Mouse (Mus musculus): ENCODE results near the gene Kdm4a. TPM values are rescaled to one million over a fixed set of nuclear protein-coding genes. Genes with fewer than 3 reads are reported as not detected.

Gene Kdm4a
- polyA plus RNA-seq, 1 experiment, result 2.6 TPM

GRCm38 (mm10) chr4:118092784-118093457 lies 86.9 kb downstream of the Kdm4a start:
- Histone ChIP-seq H3K36me3 (ENCODE audit: control insufficient read depth) (no peaks in the 10 kb centered on the region; the same call in 1 of the 2 replicates), H3K4me1 (ENCODE audit: control insufficient read depth) (peaks cover 11% of the 10 kb centered on the region), H3K4me3 (replicated peaks) (no peak overlapping the region), H3K9me3 (ENCODE audit: control insufficient read depth, low read length) (no peaks in the 10 kb centered on the region), H3K27me3 (ENCODE audit: control insufficient read depth) (no peaks in the 10 kb centered on the region)
- TF ChIP-seq TAL1 (IDR thresholded peaks at IDR 0.05; ENCODE audit: low read length), result no peak
- TF ChIP-seq GATA1 (IDR thresholded peaks at IDR 0.05; ENCODE audit: low read length), result no peak

- Histone ChIP-seq H3K36me3 (ENCODE audit: control insufficient read depth) (no peaks in the 10 kb centered on the region), H3K27me3 (ENCODE audit: control insufficient read depth) (no peaks in the 10 kb centered on the region), H3K4me1 (ENCODE audit: control insufficient read depth) (peaks cover 14% of the 10 kb centered on the region), H3K9me3 (ENCODE audit: control insufficient read depth, low read length) (no peaks in the 10 kb centered on the region), H3K4me3 (replicated peaks) (no peak overlapping the region)
- TF ChIP-seq TAL1 (IDR thresholded peaks at IDR 0.05; ENCODE audit: low read length) (no peak), GATA1 (IDR thresholded peaks at IDR 0.05; ENCODE audit: low read length) (no peak)
Observed at GRCm38 (mm10) chr4:118090449-118090848, 89.4 kb downstream of the Kdm4a start.

DNA sequence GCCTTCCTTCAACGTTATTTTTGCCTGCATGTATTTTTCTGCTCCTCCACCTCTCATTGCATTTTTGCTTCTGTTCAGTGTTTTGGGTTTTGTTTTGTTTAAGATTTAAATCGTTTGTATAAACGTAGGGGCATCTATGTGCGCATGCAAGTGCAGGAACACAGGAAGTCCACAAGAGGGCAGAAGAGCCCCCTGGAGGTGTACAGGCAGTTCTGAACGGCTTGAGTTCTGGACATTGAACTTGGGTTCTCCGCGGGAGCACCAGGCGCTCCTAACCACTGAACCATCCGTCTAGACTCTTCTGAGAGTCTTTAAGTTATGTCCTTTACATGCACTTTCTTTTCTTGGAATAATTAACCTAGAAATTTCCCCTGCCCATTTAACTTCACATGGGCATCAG lies 89.9 kb downstream of the Kdm4a start:
- TF ChIP-seq TAL1 (IDR thresholded peaks at IDR 0.05; ENCODE audit: low read length) (no peak), GATA1 (IDR thresholded peaks at IDR 0.05; ENCODE audit: low read length) (no peak)
- H3K9me3 ChIP-seq (ENCODE audit: control insufficient read depth, low read length), result no peaks in the 10 kb centered on the region
- H3K4me3 ChIP-seq (replicated peaks), result no peak overlapping the region
- no peaks in the 10 kb centered on the region for H3K27me3 ChIP-seq (ENCODE audit: control insufficient read depth)
- H3K36me3 ChIP-seq (ENCODE audit: control insufficient read depth), result no peaks in the 10 kb centered on the region
- H3K4me1 ChIP-seq (ENCODE audit: control insufficient read depth), result peaks cover 14% of the 10 kb centered on the region

GRCm38 (mm10) chr4:118088771-118089170 lies 91.1 kb downstream of the Kdm4a start:
- TF ChIP-seq TAL1 (IDR thresholded peaks at IDR 0.05; ENCODE audit: low read length) (no peak), GATA1 (IDR thresholded peaks at IDR 0.05; ENCODE audit: low read length) (no peak)
- H3K36me3 ChIP-seq (ENCODE audit: control insufficient read depth), result no peaks in the 10 kb centered on the region

More at GRCm38 (mm10) chr4:118088771-118089170, 91.1 kb downstream of the Kdm4a start:
- Histone ChIP-seq H3K4me3 (replicated peaks) (no peak overlapping the region), H3K27me3 (ENCODE audit: control insufficient read depth) (no peaks in the 10 kb centered on the region), H3K9me3 (ENCODE audit: control insufficient read depth, low read length) (no peaks in the 10 kb centered on the region), H3K4me1 (ENCODE audit: control insufficient read depth) (peaks cover 14% of the 10 kb centered on the region)

Other genes starting within 250 kb of the Kdm4a start
- 0.70 and 0.85 TPM in 2 replicates for gene St3gal3, start 45.1 kb downstream of the Kdm4a start, polyA plus RNA-seq (2012)
- gene Ptprf, start 111.4 kb upstream of the Kdm4a start, polyA plus RNA-seq (2012), result 0.01 and 0.02 TPM in 2 replicates
- 8.5 and 9.3 TPM in 2 replicates for gene Szt2, start 229.2 kb upstream of the Kdm4a start, polyA plus RNA-seq (2012)
- gene Med8, start 229.3 kb upstream of the Kdm4a start, polyA plus RNA-seq (2012), result 6.4 and 8.6 TPM in 2 replicates
- gene Elovl1, start 248.1 kb upstream of the Kdm4a start, polyA plus RNA-seq (2012), result 8.2 and 9.2 TPM in 2 replicates

All from erythroblast, embryonic 14.5 days (primary cell).